Mouse (Mus musculus) kidney, adult 2 months (tissue): ENCODE data around the gene Stx3.

Experiments
- CTCF ChIP-seq: fragments of 200-500 bp; conservative IDR thresholded peaks from 2 replicates; pipeline ENCODE4 v1.5.1; 2011; ENCODE audit warnings: low read depth, mild to moderate bottlenecking, control low read depth, low read length, moderate library complexity, mixed read lengths; ENCODE audit not compliant: insufficient read depth, insufficient read length
- POLR2A ChIP-seq: fragments of 200-500 bp; IDR thresholded peaks from one replicate; pipeline ENCODE4 v1.6.1; 2011; ENCODE audit warnings: low read depth, low read length, control low read depth

DNA sequence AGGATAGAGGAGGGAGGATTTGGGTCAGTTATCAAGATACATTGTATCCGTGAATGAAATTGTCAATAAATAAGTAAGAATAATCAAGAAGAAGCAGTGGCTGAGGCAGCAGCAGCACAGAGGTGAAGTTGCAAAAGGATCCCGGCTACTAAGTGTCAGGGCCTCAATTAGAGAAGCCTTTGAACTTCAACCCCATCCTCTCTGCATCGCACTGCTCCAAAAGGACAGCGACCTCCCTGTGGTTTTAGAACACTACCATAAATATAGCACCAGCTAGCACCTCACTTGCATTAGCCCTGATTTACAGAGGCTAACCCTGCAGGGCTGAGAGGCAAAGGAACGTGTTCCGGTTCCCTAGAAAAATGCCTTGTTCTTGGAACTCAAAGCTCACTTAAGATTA, 2.5 kb downstream of the Stx3 start:
- no peak for TF ChIP-seq CTCF
- no peak for TF ChIP-seq POLR2A
